Mouse (Mus musculus): ENCODE data around the gene Erc2.
"Not testable (repeated sequence)": the region's sequence is repeated elsewhere in the genome, so short reads cannot be mapped to it uniquely, and the experiment has no call there.

The Erc2 gene

GRCm38 (mm10) chr14:27622176-27622922 lies at the start of gene Erc2:
Gene Erc2, plus strand, starts transcription at chr14:27622428.
- DNase-seq = peak; percentile 94

- DNase-seq = no peak
These were observed 43.8 kb upstream of the Erc2 start for GRCm38 (mm10) chr14:27578443-27578842.

- DNase-seq = not testable (repeated sequence)
These were observed 32.6 kb upstream of the Erc2 start for GRCm38 (mm10) chr14:27589616-27590015.

GRCm38 (mm10) chr14:27592163-27592562 lies 30.1 kb upstream of the Erc2 start:
- DNase-seq = no peak

- DNase-seq = peak; percentile 92
These were observed 26.0 kb upstream of the Erc2 start for GRCm38 (mm10) chr14:27596265-27596664.

GRCm38 (mm10) chr14:27602136-27602535 lies 20.1 kb upstream of the Erc2 start:
- peak; percentile 76 for DNase-seq

- DNase-seq = no peak
These were observed 14.8 kb upstream of the Erc2 start for GRCm38 (mm10) chr14:27607419-27607818.

- peak; percentile 54 for DNase-seq
These were observed 8.5 kb upstream of the Erc2 start for GRCm38 (mm10) chr14:27613766-27614165.

GRCm38 (mm10) chr14:27617286-27617685 lies 4.9 kb upstream of the Erc2 start:
- DNase-seq = peak; percentile 74

GRCm38 (mm10) chr14:27621576-27621975 lies 652 bp upstream of the Erc2 start:
- DNase-seq = peak; percentile 71

GRCm38 (mm10) chr14:27622923-27623219 lies 643 bp downstream of the Erc2 start:
- DNase-seq = no peak

GRCm38 (mm10) chr14:27623368-27623767 lies 1.1 kb downstream of the Erc2 start:
- peak; percentile 94 for DNase-seq

- peak; percentile 25 for DNase-seq
These were observed 6.5 kb downstream of the Erc2 start for GRCm38 (mm10) chr14:27628701-27629100.

- DNase-seq = peak; percentile 66
These were observed 7.3 kb downstream of the Erc2 start for GRCm38 (mm10) chr14:27629369-27630012.

GRCm38 (mm10) chr14:27630973-27631640 lies 8.9 kb downstream of the Erc2 start:
- DNase-seq = peak; percentile 84

- DNase-seq = peak; percentile 63
These were observed 12.5 kb downstream of the Erc2 start for GRCm38 (mm10) chr14:27634761-27635160.

GRCm38 (mm10) chr14:27636556-27636955 lies 14.3 kb downstream of the Erc2 start:
- DNase-seq = peak; percentile 8

GRCm38 (mm10) chr14:27641382-27641781 lies 19.2 kb downstream of the Erc2 start:
- peak; percentile 55 for DNase-seq

GRCm38 (mm10) chr14:27642981-27643380 lies 20.8 kb downstream of the Erc2 start:
- peak; percentile 18 for DNase-seq

- DNase-seq = peak; percentile 35
These were observed 32.4 kb downstream of the Erc2 start for GRCm38 (mm10) chr14:27654670-27655069.

GRCm38 (mm10) chr14:27658616-27659015 lies 36.4 kb downstream of the Erc2 start:
- no peak for DNase-seq

GRCm38 (mm10) chr14:27661466-27661865 lies 39.2 kb downstream of the Erc2 start:
- DNase-seq = no peak

GRCm38 (mm10) chr14:27662251-27662650 lies 40.0 kb downstream of the Erc2 start:
- DNase-seq = no peak

Measured in heart, adult 11 months (tissue).